Mouse (Mus musculus) Muller cell, postnatal 12 days (primary cell): ENCODE results near the gene Tagln2.

Experiments used
- DNase-seq: peaks from one replicate; pipeline ENCODE4 v3.0.0-alpha.2; 2015; ENCODE audit errors: inconsistent ontology term

Tagln2 gene

DNA sequence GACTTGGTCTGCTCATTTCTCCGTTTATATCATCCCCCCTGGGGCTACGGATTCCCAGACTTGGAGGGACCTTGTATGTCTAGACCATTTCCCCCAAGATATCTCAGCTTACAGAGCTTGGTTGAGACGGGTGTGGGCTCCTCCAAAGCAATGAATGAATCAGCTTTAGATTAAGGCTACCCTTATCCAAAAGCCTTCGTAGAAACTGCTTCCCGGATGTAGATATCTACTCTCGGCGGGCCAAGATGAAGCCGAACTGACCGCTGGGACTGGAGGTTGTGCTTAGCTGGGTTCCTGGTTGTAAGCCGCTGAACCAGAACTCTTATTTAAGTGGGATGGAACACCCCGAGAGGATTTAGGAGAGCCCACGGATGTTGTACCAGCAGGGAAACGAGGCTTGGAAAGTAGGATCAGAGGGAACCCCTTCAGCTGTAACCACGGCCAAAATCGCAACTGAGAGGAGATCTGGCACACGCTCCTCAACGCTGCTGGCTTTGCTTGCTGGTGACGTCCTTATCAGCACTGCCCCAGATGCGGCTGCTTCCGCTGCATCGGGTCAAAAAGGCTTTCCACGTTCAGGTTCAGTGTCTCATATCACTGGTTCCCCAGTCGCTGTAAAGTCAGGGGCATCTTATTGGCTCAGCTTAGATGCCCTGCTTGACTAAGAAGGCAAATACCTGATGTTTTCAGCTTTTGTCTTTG, 26.7 kb downstream of the Tagln2 start:
- no peak for DNase-seq

DNA sequence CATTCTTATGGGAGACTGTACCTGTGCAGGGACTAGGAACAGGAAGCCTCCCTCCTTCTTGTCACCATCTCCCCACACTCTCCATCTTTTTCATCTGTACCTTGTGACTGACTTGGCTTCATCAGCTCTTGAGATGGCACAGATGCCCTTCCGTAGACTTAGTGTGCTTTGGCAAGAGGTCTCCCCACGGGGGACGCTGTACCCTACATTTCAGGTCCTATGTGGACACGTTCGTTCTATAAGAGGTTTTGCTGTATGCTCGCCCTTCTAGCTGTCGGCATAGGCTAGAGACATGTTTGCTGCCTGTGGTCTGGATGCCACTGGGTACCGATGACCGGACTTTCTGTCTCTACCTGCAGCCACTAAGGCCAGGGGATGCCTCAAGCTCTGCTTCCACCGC, 27.6 kb downstream of the Tagln2 start:
- no peak for DNase-seq

DNA sequence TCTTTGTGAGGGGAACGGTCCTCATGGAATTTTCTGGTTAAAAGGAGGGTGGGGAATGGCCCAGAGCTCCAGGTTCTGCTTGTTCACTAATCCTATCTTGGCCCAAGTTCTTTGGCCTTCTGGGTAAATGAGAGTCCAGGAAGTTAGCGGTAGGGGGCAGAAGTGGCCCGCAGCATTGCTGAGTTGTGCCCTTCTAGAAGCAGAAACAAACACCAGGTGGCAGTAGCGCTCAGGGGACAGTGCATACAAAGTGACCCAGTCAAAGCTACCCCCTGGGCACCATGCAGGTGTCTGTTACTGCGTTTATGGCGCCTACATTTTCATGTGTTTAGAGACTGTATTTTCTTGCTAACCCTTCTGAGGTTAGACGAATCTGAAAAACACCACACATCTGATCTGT, 28.9 kb downstream of the Tagln2 start:
- DNase-seq, result peak; percentile 69

DNA sequence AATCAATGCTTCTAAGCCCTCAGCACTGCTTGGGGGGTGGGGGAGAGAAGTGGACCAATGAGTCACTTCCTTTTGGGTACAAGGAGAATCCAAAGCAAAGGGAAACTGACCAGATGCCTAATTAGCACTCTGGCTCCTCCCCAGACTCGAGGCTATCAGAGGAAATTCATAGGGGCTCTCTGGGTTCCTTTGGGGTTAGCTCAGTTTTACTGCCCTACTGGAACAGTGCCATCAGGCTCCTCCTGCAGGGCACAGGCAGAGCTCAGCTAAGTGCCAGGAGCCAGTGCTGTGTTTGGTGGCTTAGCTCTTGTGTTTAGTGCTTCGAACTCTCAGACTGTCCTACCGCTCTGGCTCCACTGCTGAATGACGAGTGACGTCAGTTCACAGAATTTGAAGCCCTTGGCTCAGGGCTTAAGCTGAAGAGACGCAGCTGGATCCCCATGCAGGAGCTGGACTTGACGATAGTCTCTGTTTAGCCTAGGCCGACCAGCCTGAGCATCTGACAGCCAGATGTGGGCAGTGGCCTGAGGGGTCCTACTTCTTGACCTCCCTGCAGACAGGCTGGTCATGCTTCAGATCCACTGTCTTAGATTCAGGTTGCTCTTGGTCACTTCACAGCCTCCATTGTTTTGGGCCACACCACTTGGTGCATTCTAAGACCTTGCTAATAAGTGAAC, 30.8 kb downstream of the Tagln2 start:
- DNase-seq, result peak; percentile 41

DNA sequence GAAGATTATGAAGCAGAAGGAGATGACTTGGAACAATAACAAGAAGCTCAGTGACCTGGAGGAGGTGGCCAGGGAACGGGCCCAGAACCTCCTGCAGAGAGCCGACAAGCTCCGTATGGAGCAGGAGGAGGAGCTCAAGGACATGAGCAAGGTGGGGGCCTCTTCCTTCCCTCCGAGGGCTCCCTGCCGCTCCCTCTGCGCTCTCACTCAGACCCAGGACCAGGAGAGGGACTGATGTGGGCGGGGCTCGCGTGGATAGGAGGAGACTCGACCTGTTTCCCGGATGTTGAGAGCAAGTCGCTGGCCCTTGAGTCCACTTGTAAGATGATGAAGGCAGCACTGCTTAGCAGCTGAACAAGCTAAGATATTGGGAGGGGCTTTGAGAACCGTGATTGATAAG, 32.7 kb downstream of the Tagln2 start:
- no peak for DNase-seq

DNA sequence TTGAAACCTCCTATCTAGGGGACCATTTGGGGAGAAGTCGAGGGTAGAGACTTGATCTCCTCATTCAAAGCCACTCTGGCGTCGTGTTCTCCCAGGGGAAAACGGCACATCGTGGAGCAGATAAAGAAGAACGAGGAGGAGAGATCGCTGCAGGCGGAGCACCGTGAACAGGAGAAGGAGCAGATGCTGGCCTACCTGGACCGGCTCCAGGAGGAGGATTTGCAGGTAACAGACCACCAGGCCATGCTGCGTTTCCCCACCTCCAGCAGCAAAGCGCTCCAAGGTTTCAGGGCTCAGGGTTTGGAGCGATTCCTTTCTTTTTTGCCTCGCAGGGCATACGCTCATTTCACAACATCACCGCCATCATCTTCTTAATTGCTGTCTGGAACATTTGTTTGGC, 35.3 kb downstream of the Tagln2 start:
- DNase-seq, result no peak

DNA sequence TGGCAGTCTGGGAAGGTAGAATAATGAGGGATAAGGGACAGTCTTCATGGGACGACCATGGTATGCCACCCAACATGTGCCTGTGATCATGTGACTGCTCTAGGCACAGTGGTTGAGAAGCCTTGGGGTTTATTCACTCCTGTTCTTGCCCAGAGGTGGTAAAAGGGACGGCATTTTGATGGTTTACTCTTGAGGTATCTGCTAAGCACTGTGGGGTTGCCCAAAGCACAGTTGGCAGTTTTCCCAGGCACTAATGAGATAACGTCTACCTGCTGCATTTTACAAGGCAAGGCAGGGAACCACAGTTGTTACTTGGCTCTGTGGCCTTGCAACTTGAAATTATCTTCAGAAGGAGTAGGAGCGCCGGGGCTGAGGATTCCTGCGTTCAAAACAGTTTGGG, 40.0 kb downstream of the Tagln2 start:
- no peak for DNase-seq

DNA sequence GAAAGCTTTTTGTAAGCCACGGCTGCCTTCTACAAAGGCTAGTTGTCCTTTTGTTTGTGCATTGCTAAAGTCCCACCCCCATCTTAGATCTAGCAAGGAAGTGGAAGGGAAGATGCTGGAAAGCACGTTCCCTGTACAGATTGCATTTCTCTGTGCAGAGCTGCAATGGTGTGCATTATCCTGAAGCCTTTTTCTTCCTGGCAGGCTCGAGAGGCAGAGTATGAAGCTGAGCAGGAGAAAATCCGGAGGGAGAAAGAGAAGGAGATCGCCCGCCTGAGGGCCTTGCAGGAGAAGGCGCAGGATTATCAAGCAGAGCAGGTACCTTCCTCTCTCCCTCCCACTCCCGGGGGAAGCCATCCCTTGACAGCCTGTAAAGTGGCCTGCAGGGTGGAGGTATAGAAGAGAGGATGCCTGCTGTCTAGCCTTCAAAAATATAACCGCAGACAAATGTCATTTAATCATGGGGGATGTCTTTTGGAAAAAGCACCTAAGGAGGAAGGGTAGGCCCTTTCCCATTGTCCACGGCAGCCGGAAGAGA, 40.5 kb downstream of the Tagln2 start:
- DNase-seq, result no peak

DNA sequence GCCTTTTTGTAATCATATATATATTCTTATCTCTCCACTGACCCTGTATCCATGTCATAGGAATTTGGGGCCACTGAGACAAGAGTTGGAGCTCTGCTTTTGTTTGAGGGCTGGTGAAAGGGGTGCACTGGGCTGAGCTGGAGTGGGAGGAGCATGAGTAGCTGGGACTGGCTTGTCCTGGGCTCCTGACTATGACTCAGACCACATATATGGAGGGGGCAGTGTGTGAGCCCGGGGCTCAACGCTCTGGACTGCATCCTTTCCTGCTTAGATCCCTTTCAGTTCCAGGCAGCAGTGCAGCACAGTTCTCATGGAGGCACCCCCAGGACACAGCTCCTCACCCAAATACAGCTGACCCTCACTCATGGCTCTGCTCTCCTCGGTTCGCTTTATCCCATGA, 46.2 kb downstream of the Tagln2 start:
- DNase-seq, result no peak

DNA sequence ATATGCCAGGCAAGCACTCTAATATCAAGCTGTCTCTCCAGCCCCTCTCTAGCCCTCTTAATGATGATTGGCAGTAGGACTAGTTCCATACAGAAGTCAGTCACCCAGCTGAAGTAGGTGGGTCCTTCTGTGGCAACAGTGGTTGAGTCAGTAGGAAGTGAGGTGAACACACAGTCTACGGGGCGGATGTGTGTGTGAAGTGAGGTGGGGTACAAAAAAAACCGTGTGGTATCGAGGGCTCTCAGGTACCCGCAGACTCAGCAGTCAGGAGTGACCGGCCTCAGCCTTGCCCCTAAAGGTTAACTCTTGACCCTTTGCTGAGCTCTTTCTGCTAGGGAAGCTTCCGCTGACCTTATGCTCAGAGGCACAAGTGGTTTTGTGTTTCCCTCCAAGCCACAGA, 48.7 kb downstream of the Tagln2 start:
- DNase-seq, result no peak

DNA sequence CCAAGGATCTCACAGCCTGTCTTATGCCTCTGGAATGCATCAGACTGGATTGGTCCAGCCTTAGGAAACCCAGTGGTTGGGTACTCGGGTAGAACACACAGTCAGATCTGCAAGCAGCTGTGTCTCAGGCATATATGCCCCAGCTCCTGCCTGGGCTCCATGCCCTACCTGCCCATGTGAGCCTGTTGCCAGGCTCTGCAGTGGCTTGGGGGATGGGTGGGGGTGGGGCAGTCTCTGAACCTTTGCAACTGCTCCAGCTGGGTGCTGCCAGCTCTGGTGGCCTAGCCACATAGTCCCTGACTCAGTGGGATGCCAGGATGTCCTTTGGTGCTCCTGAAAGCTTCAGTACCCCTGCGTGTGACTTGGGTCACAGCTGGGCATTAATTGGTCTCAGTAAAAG, 49.5 kb downstream of the Tagln2 start:
- DNase-seq, result no peak

DNA sequence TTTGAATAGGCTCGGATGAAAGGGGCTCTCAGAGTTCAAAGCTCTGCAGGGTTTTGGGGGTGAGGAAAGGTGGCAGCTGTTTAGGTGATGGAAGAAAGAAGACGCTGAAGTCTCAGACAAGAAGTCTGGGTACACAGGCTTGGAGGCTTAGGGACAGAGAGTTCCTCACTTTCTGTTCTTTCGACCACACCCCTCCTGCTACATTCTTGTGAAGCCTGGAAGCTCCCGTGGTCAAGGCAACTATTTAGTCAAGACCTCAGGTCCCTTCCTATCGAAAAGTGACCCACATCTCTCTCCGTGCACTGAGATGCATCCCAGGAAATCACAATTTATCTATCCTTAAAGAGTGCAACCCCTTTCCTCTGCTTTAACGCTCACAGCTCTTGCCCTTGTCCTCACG, 49.9 kb downstream of the Tagln2 start:
- DNase-seq, result no peak

DNA sequence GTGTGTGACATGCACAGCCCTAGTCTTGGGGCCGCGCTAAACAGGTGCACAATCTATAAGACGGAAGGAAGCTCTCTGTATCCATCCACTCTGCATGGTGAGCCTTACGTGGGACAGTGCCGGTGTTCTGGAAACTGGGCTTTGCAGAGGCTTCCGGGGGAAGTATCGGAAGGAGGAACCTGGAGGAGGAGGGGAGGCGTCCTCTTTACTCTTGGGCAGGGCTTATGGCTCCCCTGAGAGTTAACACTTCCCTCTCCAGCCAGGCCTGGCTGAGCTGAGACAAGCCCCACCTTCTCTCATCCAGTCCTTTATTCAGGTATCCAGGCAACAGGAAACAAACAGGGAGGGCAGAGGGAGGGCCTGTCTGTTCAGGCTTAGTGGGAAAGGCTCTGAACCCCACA, 50.7 kb downstream of the Tagln2 start:
- DNase-seq, result peak; percentile 64

DNA sequence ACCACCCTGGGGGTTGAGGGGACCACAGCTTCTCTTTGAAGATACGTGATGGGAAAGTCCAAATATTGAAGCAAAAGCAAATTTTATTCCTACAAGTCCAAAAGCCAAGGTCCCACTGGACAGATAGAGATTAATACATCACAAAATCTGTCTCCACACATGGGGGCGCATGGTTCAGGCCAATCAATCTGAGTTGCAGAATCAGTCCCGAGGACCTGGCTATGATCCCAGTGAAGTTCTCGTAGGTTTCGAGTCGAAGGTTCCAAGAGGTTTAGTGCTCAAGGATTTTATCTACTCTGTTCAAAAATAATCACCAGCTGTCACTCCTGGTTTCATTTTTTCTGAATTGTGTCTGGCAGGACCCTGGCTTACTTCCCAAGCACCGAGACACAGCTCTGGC, 51.2 kb downstream of the Tagln2 start:
- DNase-seq, result no peak

DNA sequence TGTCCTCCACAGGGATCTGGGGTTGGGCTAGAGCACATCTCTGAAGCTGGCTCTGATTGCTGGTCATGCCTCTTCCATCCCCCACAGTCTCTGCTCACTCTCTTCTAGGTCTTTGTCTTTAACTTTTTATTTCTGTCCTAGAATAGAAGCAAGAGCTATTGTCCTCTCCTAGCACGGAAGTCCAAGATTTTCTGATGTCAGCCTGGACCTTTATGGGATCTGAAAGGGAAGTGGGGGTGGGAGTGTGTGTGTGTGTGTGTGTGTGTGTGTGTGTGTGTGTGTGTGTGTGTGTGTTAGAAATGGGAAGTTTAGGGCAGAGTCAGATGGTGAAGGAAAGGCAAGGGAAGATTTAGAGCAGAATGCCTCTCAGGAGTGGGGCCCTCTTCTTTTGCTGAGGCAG, 52.8 kb downstream of the Tagln2 start:
- no peak for DNase-seq

DNA sequence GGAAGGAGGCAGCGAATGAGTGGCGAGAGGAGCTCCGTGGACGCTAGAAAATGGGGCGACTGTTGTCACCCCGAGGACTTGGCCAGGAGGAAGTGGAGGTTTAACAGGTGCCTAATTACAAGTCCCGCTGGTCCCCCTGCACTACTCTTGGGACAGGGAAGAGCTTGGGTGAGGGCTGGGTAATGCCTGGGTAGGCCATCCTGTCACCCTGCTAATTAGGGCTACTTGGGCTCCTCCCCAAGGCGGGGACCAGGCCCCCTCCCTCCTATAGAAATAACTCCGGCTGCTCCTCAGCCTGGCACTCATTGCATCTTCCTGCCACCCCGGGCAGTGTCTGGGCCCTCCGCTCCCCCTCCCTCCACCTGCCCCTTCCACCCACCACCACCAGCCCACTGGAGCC, 55.8 kb downstream of the Tagln2 start, which contains the start of gene Vsig8:
Gene Vsig8, plus strand, starts transcription at position 301 of the 400 bp plus-strand sequence.
- DNase-seq, result no peak
